Mouse (Mus musculus) c-Kit-positive CD71-positive TER-119-negative erythroid progenitor cells, embryonic 14.5 days (primary cell): ENCODE data around the gene Arrdc2.

Experiments used
- DNase-seq: peaks from one replicate; pipeline ENCODE4 v3.0.0-alpha.2; 2013; ENCODE audit warnings: low read depth

Gene Arrdc2

DNA sequence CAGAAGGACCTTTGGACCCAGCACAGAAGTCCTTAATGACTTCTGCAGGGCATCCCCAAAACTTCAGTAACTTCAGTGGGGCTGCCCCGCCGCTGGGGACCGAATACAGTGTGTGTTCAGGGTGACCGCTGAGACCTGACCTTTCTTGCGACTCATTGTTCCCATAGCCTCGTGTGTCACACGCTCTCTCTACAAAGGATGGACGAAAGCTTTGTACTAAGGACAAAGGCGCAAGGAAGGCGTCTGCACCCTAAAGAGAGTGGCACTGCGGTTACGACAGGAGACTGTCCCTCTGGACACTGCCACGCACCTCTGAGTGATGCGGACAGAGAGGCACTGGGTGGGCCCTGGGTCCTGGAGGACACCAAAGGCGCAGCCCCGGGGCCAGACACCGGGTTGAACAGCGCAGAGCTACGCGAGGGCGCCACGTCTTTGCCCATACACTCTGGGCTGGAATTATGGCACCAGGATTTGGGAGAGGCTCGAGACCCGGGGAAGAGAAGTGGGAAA lies 25.2 kb upstream of the Arrdc2 start:
- no peak for DNase-seq

DNA sequence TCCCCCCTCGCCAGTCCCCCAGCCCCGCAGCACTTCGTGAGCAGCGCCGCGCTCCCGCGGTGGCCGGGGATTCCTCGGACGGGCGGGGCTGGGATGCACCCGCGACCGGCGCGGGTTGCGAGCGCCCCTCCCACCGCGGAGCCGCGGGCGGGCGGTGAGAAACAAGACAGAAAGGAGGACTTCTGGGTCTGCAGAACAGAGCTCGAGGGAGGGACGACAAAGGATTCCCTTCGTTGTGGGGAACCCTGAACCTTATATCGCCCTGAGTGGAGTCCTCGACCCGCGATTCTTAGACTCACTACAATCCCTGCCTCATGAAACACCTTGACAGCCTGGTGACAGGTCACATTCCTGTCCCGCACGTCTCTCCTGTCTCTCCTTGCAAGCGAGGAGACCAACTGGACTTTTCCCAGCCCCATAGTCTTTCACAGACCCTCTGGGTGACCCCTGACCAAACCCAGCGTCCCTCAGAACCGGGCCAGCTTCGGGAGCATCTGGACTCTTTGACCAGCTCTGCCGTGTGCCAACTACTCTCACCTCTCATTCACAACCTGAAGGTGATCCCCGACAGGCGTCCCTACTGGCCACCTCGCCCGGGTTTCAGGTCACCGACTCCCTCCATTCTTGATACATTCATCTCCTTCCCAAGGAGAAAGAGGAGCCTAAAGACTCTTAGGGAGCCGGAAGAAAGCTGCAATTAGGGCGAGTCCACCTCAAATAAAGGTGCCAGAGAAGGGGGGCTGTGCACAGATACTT lies 24.6 kb upstream of the Arrdc2 start:
- DNase-seq: no peak

DNA sequence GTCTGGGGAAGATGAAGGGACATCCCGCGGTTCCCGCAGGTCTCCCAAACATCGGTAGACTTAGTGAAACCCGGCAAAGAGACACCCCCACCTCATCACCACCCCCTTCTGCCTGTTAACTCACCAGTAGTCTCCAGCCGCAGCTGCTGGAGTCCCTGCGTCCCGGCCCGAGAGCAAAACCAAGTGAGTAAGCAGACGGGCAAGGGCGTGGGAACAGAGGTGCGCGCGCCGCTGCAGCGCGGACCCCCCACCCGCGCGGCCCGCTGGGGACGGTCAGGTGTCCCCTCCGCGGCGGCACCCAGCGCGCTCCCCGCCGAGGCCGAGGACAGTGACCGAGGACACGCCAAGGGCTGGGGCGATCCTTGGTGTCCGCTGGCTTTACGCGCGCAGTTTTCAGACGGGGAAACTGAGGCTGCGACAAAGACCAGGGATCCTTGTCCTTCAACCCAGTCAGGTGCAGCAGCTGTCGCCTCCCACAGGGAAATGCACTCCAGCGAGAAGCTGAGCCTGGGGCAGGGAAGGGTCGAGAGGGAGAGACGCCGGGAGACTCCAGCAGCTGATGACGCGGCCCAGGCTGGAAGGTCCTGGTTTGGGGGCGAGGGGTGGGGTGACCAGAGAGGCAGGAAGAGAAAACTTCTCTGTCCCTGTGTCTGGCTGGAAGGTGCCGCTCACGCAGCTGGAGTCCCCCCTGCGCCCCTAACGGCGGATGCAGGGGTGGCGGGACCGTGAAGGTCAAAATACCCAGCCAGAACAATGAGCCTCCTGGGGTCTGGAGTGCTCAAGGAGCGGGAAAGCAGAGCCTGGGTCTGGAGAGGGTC lies 23.5 kb upstream of the Arrdc2 start, which contains the start of gene Kcnn1:
TSS of gene Kcnn1 (minus strand) at position 435 of the 818 bp plus-strand sequence.
- no peak for DNase-seq

DNA sequence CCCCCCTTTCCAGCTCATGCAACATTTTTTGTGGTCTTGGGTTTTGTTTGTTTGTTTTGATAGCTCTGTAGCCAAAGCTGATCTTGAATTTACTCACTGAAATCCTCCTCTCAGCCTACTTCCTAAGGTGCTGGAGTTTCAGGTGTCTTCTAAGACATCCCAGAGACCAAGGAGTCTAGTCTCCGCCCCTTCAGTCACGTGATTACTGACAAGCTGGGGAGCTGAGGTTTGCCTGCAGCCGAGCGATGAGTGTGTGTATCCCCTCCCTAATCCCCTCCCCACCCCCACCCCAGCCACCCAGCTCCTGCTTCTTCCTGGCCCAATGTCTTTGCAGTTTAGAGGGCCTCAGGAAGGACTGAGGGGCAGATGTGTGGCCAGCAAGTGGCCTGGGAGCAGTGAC lies 18.0 kb upstream of the Arrdc2 start:
- no peak for DNase-seq

DNA sequence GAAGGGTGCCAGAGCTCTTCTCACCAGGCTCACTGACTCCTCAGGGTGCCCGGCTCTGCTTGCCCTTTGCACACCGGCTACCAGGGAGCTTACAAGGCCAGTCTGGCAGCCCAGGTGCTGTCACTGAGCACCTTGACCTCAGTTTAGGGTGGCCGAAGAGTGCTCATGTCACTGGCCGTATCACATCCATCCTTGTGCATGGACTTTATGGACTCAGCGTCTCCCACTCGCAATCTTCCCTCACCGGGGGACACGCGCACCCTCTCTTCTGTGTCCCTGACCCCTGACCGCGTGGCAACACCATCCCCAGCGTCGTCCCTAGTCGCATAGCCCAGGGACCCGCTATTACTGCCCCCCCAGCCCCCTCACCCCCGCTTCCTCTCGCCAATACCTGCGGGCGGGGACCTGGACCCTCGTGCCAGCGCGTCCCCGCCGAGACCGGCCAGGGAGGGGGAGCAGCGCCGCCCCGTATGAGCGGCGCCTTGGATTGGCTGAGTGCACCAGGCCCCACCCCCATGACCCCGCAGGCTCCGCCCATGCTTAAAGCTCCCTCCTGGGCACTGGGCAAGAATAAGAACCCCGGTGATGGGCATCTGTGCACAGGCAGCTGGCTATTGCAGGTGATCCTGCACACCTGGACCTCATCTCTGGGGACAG lies 17.1 kb upstream of the Arrdc2 start:
- DNase-seq: no peak

DNA sequence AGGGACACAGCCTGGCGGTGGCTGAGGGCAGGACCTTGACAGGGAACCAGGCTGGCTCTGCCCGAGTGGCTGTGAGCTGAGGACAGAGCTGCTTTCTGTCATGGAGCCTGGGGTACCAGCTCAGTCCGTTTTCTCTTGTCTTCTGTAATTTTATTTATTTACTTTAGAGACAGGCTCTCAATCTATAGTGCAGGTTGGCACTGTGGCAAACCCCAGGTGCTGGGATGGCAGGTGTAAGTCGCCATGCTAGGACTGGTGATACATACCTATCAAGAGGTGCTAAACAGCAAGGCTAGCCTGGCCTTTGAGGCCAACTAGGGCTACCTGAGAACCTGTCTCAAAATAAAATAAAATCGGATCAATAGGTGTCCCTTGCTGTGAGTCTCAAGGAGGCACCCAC lies 16.5 kb upstream of the Arrdc2 start:
- no peak for DNase-seq

DNA sequence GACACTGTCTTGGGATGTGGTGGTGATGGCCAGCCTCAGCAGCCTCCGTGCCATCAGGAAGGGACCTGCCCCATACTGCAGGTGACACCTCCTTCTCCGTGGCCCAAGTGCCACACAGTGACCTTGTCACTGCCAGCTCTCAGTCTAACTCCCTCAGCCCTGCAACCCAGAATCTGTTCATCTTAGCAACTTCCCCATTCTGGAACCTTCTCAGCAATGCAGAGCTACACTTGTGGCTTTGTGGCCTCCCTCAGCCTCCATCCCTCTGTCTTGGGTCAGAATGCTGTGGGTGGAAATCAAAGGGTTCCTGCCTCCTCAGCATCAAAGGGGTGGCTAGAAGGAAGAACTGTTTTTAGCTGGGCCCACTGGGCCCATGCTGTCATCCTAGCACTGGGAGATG lies 14.3 kb upstream of the Arrdc2 start:
- no peak for DNase-seq

DNA sequence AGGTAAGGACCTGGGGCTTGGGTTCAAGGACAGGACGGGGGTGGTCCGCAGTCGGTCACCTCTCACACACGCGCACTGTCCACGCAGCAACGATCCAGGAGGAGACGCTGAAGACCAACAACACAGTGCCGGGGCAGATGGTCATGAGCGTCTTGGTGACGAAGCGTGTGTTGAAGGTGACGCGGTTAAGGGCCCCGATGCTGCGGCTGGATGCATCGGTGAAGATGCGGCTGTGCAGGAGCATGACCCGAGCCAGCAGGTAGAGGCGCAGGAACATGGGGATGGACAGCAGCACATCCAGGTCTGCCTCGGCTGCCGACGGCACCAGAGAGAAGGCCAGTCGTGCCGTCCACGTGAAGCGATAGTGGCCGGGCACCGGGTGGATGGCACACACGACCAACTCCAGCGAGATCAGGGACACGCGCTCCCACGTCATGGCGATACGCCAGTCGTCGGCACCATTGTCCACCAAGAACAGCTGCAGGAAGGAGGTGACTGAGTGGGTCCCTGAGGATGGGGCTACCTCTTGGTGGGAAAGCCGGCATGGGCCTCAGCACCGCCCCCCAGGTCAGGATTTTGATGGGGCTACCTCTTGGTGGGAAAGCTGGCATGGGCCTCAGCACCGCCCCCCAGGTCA lies 13.2 kb upstream of the Arrdc2 start:
- no peak for DNase-seq

DNA sequence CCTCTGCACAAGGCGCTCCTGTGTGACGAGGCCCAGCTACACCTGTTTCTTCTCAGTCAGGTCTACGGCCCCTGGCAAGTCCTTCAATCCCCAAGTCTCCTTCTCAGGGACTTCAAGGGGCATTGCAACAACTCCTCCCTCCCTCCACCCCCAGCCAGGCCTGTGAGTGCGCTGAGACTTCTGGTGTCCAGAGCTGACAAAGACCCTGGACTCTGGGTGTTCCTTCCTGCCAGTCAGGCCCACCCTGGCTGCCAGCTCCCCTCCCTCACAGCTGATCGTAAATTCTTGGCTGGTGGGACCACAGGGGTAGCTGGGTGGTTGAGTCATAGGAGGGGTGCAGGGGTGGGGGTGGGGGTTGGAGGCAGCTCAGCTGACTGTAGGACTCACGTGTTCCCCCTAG lies 12.3 kb upstream of the Arrdc2 start:
- no peak for DNase-seq

DNA sequence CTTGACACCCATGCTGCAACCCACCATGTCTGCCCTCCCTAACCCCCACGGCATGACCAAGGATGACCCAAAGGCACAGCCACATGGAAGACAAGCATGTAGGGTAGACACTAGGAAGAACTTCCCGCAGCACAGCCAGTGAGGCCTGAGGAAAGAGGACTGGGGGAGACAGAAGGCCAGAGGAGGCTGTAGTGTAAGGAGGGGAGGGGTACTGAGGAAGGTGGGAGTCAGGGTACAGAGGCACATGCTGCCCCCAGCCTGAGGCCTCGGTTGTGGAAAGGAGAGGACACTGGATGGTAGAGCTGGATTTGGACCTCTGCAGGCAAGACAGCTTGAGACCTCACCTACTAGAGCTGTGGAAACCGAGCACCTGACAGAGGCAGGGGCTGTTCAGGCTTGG lies 11.4 kb upstream of the Arrdc2 start:
- no peak for DNase-seq

DNA sequence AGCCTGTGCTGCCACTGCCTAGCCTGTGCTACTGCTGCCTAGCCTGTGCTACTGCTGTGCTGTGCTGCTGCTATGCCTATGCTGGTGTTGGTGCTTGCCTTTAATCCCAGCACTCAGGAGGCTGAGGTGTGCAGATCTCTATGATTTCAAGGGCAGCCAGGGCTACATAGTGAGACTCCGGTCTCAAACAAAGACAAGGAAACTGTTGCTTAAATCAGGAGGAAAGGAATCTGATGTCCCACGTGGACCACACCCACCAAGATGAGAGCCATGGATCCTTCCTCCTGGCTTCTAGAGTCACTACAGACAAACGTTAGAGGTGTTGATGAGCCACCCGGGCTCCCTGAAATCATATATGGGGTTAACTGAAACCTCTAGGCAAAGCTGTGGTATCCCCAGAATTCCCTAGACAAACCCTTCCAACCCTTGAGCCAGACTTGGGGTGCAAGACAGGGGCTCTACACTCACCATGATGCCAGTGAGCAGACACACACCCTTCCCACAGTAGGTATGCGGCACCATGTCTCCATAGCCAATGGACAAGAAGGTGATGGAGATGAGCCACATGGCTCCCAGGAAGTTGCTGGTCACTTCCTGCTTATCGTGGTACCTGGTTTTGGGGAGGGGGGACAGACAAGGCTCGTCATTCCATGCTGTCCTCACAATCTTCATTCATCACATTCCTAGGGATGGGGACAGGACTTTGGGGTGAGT lies 10.8 kb upstream of the Arrdc2 start:
- DNase-seq: no peak

DNA sequence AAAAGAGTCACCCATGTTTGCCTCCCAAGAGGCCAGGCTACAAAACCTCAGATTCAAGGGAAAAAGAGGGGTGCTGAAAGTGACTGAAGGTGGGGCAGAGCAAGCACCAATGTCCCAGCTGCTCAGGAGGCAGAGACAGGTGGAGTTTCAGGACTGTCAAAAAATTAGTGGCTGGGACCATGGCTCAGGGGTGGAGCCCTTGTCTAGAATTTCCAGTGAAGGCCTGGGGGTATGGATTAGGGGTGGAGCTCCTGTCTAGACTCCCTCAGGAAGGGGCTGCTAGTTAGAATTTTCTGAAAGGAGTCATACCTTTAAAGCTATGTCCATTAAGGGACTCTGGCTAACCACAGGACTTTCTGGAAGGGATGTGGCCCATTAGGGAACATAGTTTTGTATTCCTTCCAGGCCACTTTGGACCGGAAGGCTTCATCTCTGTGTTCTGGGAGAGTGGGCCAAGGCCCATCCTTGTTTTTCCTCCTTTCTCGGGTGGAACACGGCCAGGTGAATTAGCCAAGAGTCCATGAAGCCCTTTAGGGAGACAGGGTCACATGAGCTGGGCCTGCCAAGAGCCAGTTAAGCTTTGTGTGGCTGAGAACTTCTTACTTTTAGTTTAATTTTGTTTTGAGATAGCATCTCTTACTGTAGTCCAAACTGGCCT lies 9.9 kb upstream of the Arrdc2 start:
- no peak for DNase-seq

DNA sequence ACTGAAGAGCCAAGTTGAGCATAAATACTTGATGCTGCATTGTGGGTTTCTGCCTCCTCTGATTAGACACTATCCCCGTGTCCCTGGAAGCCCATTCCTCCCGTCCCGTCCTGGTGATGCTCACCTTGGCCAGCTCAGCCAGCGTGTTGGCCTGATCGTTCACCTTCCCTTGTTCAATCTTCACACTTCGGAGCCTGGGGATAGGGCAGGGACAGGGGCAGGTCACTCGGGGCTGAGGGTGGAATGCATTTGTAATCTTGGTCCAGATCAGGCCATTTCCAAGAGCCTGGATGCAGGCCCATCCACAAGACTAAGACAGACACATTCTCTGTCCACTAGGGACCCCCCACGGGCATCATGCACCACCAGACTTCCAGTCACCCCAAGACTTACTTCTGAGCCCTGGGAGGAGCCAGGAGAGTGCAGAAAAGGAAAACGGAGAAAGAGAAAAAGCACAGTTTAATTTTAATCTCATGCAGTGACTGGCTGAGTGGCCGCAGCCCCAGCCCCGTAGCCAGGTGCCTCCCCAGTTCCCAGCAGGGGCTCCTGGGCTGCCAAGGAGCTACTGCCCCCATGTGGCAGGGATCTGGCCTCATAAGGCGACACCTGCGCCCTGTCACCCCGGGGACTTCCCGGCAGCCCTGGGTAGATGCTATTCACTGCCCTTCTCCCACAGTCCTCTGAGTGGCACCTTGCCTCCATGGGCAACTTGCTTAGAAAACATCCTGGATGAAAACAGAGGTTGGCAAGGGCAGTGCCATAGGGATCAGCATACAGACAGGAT lies 7.0 kb upstream of the Arrdc2 start:
- DNase-seq: no peak

DNA sequence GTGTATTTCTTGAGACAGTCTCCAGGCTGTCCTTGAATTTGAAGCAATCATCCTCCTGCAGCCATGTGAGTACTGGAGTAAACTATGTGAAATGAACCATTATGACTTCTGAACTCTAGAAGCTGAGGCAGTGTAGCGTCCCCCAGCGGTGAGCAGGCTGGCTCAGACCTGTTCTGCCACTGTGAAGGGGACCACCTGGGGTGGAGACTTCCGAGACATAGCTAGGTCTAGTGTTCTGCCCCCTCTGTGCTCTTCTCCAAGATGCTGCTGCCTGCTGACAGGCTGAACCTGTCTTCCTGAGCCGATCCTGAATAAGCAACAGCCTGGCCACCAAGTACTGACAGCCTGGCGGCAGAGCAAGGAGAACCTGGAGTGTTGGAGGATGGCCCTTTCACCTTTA lies 5.6 kb upstream of the Arrdc2 start:
- DNase-seq: no peak

DNA sequence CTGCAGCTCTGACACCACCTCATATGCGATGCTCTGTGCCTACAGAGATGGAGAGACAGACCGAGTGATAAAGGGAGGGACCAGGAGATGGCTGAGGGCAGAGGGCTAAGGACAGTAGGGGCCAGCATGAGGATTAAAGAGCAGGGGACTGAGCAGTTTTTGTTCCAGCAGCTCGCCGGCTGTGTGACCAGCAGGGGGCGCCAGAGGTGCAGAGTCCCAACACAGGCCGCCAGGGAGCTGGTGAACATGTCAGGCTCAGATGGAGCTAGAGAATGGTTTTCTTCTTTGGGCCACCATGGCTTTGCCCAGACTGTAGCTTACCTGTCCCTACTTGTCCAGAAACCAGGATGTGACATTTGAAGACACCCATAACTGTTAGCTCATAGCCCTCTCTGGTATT lies 5.0 kb upstream of the Arrdc2 start:
- no peak for DNase-seq

DNA sequence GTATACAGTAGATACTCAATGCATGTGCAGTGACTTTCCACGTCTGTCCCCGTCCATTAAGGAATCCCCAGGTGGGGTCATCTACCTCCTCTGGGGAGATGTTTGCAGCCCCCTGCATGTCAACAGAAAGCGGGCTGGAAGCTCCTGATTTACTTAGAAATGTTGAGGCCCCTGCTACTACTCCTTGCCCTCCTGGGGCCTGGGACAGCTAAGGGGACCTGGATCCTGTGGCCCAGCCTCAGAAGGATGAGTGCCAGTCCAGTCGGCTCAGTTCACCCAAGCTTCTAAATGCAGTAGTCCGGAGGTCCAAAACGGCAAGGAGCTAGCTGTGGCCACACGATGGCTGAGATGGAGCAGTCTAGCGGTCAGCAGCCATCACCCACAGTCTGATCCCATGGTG lies 4.4 kb upstream of the Arrdc2 start:
- no peak for DNase-seq

DNA sequence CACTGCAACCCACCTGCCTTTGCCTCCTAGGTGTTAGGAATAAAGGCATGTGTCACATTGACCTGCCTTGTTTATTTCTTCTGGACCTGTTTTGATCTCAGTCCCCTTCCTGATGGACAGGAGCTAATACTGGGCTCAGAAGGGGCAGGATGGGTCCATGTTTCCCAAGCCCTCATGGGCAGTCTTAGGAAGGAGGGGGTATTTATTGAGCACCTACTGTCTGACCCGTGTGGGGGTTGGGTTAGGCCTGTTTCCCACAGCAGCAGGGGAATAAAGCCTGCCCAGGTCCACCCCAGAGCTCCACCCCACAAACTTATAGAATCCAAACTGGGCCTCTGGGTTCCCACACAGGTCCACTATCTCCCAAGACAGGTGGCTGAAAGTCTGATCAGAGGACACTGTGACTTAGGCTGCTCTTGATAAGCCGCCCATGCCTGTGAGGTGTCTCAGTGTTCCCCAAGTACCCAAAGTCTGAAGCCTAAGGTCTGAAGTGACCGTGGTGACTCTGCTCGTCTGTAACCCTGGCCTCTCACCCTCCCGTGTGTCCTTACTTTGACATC lies 3.8 kb upstream of the Arrdc2 start:
- peak; percentile 87 for DNase-seq

DNA sequence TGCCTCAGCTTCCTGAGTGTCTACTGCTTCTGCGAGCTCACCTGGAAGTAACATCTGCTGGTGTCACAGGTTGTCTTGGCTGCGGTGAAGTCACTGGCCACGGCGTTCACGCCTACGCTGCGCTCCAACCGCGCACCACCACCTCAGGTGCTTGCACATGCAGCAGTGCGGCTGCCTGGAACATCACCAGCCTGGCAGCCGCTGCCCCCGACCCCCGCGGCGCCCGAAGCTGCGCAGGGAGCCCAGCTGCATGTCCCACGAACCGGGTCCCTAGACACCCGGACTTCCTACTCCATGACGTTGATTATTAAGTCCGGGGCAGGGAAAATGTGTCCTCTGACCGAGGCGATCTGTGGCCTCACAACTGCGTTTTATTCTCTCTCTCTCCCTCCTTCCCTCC lies 3.0 kb upstream of the Arrdc2 start:
- DNase-seq: no peak

DNA sequence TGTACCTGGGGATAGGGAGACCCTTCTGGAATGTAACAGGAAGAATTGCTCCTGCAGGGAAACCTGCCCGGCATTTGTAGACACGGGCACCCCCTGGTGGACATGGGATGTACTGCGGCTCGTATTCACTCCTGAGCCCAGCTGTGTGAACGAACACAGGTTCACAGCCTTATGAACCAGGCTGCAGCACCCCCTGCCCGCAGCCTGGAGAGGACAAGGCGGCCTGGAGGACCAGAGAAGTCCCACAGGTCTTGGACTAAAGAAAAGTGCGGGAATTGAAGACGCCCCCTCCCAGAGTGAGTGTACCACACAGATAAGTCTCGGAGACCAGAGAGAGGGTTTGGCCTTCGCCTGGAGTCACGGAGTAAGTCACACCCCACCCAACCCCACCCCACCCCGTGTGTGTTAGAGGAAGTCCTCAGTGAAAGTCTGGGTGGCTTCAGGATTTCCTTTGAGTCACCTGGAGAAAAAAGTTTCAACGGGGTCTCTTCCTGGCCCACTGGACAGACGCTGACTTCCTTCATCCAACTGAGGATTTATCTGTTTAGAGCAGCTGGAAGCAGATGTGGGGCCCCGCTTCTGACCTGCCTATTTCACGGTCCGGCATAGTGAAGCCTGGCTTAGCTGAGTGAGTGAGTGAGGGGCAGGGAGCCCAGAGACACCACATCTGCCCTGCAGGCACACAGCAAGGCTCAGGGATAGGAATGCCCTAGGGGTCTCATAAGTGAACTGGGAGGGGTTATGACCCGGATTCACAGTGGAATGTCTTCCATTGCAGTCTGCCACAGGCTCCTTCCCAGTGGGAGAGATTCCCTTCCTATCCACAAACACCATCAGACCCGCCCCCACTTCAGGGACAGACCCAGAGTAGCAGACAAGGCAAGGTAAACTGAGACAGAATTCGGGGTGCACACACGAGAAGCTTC lies 1.9 kb upstream of the Arrdc2 start:
- DNase-seq: peak; percentile 80
